ENCODE assay signal across 10 mouse cellular contexts in genomic region chr1:120341811-120342370, GRCm38 (mm10). TPM values are rescaled to one million over a fixed set of nuclear protein-coding genes. Genes with fewer than 3 reads are reported as not detected.
DNase-seq lines count a peak whose midpoint lies in the region; ATAC-seq and TF ChIP-seq lines count a peak whose summit lies in the region.
"Had no signal": no experiment of that assay in that cellular context is flagged by ENCODE, and none has a peak within 500 bp of the region (broad histone marks: within the 10 kb centered on the region; RNA-seq: fewer than 3 reads in every experiment).

No protein-coding gene starts in this region.

- H3K36me3 ChIP-seq in kidney, embryonic 15.5 days = no peaks in the 10 kb centered on the region
- no peaks in the 10 kb centered on the region for H3K36me3 ChIP-seq in embryonic facial prominence, embryonic 15.5 days
- H3K36me3 ChIP-seq in intestine, postnatal 0 days (ENCODE audit: control insufficient read depth, insufficient read depth) = no peaks in the 10 kb centered on the region
- no peaks in the 10 kb centered on the region for H3K36me3 ChIP-seq in neural tube, embryonic 12.5 days

- TF ChIP-seq CTCF in intestine, postnatal 0 days (IDR thresholded peaks at IDR 0.05; ENCODE audit: low read depth) = no peak

- H3K4me1 ChIP-seq in kidney, embryonic 15.5 days = peaks cover 28% of the 10 kb centered on the region
- H3K4me1 ChIP-seq in embryonic facial prominence, embryonic 15.5 days = peaks cover 25% of the 10 kb centered on the region
- no peaks in the 10 kb centered on the region for H3K4me1 ChIP-seq in intestine, postnatal 0 days (replicated peaks; ENCODE audit: control insufficient read depth, insufficient read depth, low read length)
- peaks cover 24% of the 10 kb centered on the region; the same call in 1 of the 2 replicates for H3K4me1 ChIP-seq in neural tube, embryonic 12.5 days

- H3K9ac ChIP-seq in kidney, embryonic 15.5 days = no peak overlapping the region
- no peak overlapping the region for H3K9ac ChIP-seq in embryonic facial prominence, embryonic 15.5 days
- no peak overlapping the region for H3K9ac ChIP-seq in intestine, postnatal 0 days (ENCODE audit: low read depth, low read length)
- H3K9ac ChIP-seq in neural tube, embryonic 12.5 days = 0 out of 2 replicates have a peak overlapping the region, but pooled peaks have one; percentile 26

- peaks cover 95% of the 10 kb centered on the region for H3K27me3 ChIP-seq in kidney, embryonic 15.5 days
- H3K27me3 ChIP-seq in embryonic facial prominence, embryonic 15.5 days = peaks cover 87% of the 10 kb centered on the region
- peaks cover 53% of the 10 kb centered on the region for H3K27me3 ChIP-seq in intestine, postnatal 0 days (replicated peaks; ENCODE audit: control insufficient read depth, insufficient read depth, low read length)
- peaks cover 90% of the 10 kb centered on the region for H3K27me3 ChIP-seq in neural tube, embryonic 12.5 days (replicated peaks)

- peak overlapping the region; percentile 36 for H3K4me3 ChIP-seq in kidney, embryonic 15.5 days (replicated peaks)
- peak overlapping the region; percentile 18 for H3K4me3 ChIP-seq in embryonic facial prominence, embryonic 15.5 days (replicated peaks)
- peak overlapping the region; percentile 5; the same call in 1 of the 2 replicates for H3K4me3 ChIP-seq in intestine, postnatal 0 days (ENCODE audit: low read depth, low read length)
- H3K4me3 ChIP-seq in neural tube, embryonic 12.5 days = peak overlapping the region; percentile 21

- 2% methylated on average over 17 of the region's 17 CpGs for WGBS in kidney, embryonic 15.5 days
- 2% methylated on average over 17 of the region's 17 CpGs for WGBS in embryonic facial prominence, embryonic 15.5 days
- 2% methylated on average over 17 of the region's 17 CpGs for WGBS in intestine, postnatal 0 days
- 2% methylated on average over 17 of the region's 17 CpGs for WGBS in neural tube, embryonic 12.5 days

- no peaks in the 10 kb centered on the region; the same call in 1 of the 2 replicates for H3K9me3 ChIP-seq in kidney, embryonic 15.5 days (replicated peaks)
- no peaks in the 10 kb centered on the region for H3K9me3 ChIP-seq in embryonic facial prominence, embryonic 15.5 days (replicated peaks)
- no peaks in the 10 kb centered on the region for H3K9me3 ChIP-seq in intestine, postnatal 0 days (ENCODE audit: control insufficient read depth)
- H3K9me3 ChIP-seq in neural tube, embryonic 12.5 days = no peaks in the 10 kb centered on the region

- H3K4me2 ChIP-seq in kidney, embryonic 15.5 days = peak overlapping the region; percentile 62
- H3K4me2 ChIP-seq in embryonic facial prominence, embryonic 15.5 days (replicated peaks) = peak overlapping the region; percentile 53
- H3K4me2 ChIP-seq in intestine, postnatal 0 days (replicated peaks; ENCODE audit: low read depth) = peak overlapping the region; percentile 17; the same call in 1 of the 2 replicates
- H3K4me2 ChIP-seq in neural tube, embryonic 12.5 days (replicated peaks) = peak overlapping the region; percentile 63

- no peak for DNase-seq in kidney, postnatal 36 days
- no peak for DNase-seq in Muller cell, postnatal 12 days (ENCODE audit: inconsistent ontology term)
- no peak for DNase-seq in adrenal gland, postnatal 10 days
- no peak for DNase-seq in layer of hippocampus, postnatal 25 days (ENCODE audit: extremely low spot score in 1 of 2, low spot score in 1 of 2)

- ATAC-seq in kidney, embryonic 15.5 days (replicated peaks; ENCODE audit: low FRiP score) = no peak
- no peak for ATAC-seq in embryonic facial prominence, embryonic 15.5 days (ENCODE audit: insufficient number of reproducible peaks, low FRiP score, low TSS enrichment, low read depth)
- ATAC-seq in intestine, postnatal 0 days = no peak
- ATAC-seq in neural tube, embryonic 12.5 days (ENCODE audit: low FRiP score, low read depth) = no peak

- H3K27ac ChIP-seq in kidney, embryonic 15.5 days = no peak overlapping the region
- H3K27ac ChIP-seq in embryonic facial prominence, embryonic 15.5 days (replicated peaks) = no peak overlapping the region
- H3K27ac ChIP-seq in intestine, postnatal 0 days (ENCODE audit: low read depth, low read length) = no peak overlapping the region
- no peak overlapping the region for H3K27ac ChIP-seq in neural tube, embryonic 12.5 days

RNA-seq across cellular contexts. Expression of gene C1ql2, which starts 1.5 kb away (rescaled TPM):
- polyA plus RNA-seq in kidney, embryonic 15.5 days (2015; fragmentation: Nextera tagmentation; extraction: Ambion mirVana) = 0.18 TPM in 1 of 2 replicates, not detected in the other
- polyA plus RNA-seq in embryonic facial prominence, embryonic 15.5 days (2015; fragmentation: Nextera tagmentation; extraction: Ambion mirVana) = not detected in 2 replicates
- polyA plus RNA-seq in intestine, postnatal 0 days (2015; fragmentation: Nextera tagmentation; extraction: Ambion mirVana) = not detected in 2 replicates
- 0.19 and 0.42 TPM in 2 replicates for polyA plus RNA-seq in neural tube, embryonic 12.5 days (2016; fragmentation: Nextera tagmentation; extraction: Ambion mirVana)
- total RNA-seq in adrenal gland, postnatal 10 days (2021) = under 1 TPM in 1 of 2 experiments, not detected in 1; 0.24 TPM
- total RNA-seq in layer of hippocampus, postnatal 25 days (2021) = 10 to 100 TPM; 85.2 to 89.5 TPM
- total RNA-seq: granulocyte monocyte progenitor cell, adult 5-6 weeks had no signal
- polyA plus RNA-seq: small intestine, adult 2 months had no signal
